Mouse (Mus musculus) heart, adult 8-10 months (tissue): ENCODE results near the gene Ccdc15. TPM values are rescaled to one million over a fixed set of nuclear protein-coding genes. Genes with fewer than 3 reads are reported as not detected.

ENCODE experiments used
- DNase-seq: peaks from one replicate; pipeline ENCODE4 v3.0.0; 2022; ENCODE audit warnings: low spot score
- total RNA-seq, 4 experiments: library from RNA; stranded (reverse); gene quantifications; 2 replicates each; pipeline ENCODE4 v1.2.4; 2022

Gene Ccdc15
- total RNA-seq, 4 experiments from 2014 or later: 1.6 to 2.3 (median 1.9) TPM

DNA sequence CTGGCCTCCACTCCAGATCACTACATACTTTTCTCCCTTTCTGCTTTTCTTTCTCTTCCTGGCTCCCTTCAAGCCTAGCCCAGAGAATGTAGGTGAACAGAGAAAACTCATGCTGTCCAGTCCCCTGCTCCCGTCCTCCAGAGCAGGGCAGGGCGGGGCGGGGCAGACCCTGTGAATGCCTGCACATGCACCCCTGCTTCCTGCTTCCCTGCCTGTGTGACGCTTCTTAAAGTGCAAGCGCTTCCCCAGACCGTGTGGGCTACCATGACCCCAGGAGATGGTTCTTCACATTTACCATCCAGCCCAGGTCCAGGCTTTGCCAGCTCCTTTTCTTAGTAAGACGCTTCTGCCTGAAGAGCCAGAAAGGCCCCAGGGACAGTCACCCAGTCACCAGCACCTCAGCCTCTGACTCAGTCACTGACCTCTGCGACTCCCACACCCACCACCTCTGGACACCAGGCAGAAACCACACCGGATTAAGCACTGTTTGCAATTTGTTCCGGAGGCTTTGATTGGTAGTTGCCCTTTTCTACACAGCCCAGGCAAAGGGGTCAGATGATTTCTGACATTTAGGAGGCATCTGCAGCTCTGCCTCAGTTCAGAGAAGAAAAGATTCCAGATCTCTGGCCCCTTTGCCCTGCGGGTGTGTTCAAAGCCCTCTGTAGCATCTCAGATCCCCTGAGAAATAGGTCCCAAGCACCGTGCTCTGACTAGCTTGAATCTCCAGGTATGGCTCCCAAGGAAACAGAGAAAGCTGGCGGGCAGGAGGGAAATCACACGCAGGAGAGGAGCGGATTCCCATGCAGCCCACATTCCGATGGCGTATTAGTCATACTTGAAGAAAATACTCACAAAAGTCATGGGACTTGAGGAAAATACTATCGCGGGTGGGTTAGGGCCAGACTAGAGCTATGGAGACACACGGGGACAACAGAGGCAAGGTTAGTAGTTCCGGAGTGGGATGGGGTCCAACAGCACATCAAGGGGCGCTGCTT lies 115.7 kb downstream of the Ccdc15 start:
- no peak for DNase-seq

DNA sequence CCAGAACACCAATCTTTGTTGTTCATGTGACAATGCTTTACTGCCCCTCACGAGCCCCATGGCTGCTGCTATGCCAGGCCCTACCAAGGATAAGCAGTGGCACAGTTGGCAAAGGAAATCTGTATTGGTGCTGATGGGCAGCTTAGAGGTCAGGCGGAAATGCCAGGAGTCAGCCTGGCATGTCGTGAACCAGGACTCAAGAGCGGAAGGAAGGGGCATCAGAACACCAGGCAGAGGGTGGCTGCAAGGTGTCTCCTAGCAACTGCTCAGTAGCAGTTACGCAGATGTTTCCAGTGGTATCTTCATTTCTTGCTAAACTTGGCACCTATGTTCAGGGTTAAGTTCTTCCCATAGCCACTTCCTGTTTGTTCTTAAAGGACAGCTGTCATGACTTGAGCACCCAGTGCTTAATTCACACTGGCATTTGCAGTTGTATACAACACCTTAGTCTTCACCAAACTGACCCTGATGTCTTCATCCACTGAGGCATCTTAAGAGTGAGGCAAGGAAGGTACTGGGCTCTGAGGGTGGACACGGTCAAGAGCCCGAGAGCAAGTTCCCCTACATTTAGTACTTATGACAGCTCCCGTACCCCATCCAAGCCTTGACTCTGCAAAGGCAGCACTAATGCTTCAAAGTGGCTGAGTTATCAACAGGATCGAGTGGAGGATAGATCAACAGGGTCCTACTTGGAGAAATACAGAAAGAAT lies 117.6 kb downstream of the Ccdc15 start:
- DNase-seq: no peak

DNA sequence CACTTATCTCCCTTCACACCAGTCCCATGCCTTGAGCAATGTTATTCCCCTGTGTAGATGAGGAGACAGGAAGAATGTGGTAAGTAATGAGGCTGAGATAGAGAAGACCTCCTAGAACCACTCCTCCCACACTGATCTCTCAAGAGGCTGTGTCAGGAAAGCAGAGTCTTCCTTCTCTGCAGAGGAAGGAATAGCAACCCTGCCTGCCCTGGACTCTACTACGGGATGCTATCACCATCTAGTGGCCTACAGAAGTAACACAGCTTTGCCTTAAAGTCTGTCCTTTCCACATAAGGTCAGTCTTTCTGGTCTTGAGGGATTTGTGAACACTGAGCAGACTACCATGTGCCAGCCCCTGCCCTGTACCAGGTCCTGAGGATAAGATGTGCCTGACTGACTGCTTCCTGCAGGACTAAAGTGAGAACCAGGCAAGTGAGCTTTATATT lies 118.3 kb downstream of the Ccdc15 start:
- DNase-seq: peak; percentile 67

Other genes starting within 250 kb of the Ccdc15 start
- gene Pknox2, start 201.0 kb downstream of the Ccdc15 start, total RNA-seq: 1 to 10 TPM; 8.3 to 10.0 (median 9.8) TPM
- 1 to 10 TPM; 7.5 to 8.7 (median 8.2) TPM for gene Tmem218, start 140.2 kb downstream of the Ccdc15 start, total RNA-seq
- 1 to 10 TPM; 2.5 to 3.7 (median 3.2) TPM for gene Slc37a2, start 92.7 kb downstream of the Ccdc15 start, total RNA-seq
- under 1 TPM in 1 of 4 experiments, not detected in 3; 0.11 TPM for gene Hepacam, start 18.9 kb upstream of the Ccdc15 start, total RNA-seq
- gene Robo4, start 53.5 kb upstream of the Ccdc15 start, total RNA-seq: 10 to 100 TPM; 21.3 to 39.4 (median 32.2) TPM
- gene Robo3, start 84.8 kb upstream of the Ccdc15 start, total RNA-seq: not detected
- gene Msantd2, start 140.9 kb upstream of the Ccdc15 start, total RNA-seq: 1 to 10 TPM; 3.5 to 7.7 (median 5.4) TPM
- gene Esam, start 179.6 kb upstream of the Ccdc15 start, total RNA-seq: 10 to 100 TPM; 53.1 to 62.0 (median 57.0) TPM
- gene Vsig2, start 190.8 kb upstream of the Ccdc15 start, total RNA-seq: 1 to 10 TPM; 1.9 to 5.2 (median 3.7) TPM
- 10 to 100 TPM in 2 of 4 experiments, 1 to 10 TPM in 2; 4.8 to 11.7 (median 8.5) TPM for gene Nrgn, start 204.5 kb upstream of the Ccdc15 start, total RNA-seq
- 10 to 100 TPM in 1 of 4 experiments, 1 to 10 TPM in 3; 8.4 to 10.0 (median 9.1) TPM for gene Siae, start 207.3 kb upstream of the Ccdc15 start, total RNA-seq